9 mouse cellular contexts compared by ENCODE assay signal in the genomic region with DNA sequence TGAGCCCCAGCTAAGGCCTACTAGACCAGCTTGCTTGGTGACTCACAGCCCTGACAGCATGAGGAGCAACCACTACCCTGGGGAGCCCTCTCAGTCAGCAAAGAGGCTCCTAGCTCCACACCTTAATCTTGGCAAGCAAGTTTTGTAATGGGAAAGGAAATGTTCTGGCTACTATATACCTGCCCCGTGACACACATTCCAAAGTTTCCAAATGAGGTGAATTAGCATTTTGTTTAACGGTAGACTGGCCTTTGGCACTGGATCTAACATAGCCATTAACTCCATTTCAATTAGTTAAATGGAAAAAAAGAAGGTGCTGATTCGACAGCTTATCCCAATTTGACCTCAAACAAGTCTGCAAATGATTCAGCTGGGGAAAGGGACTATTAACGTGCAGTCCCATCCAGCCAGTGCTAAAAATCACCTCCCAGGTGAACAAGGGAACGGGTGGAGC. TPM values are rescaled to one million over a fixed set of nuclear protein-coding genes. Genes with fewer than 3 reads are reported as not detected.
DNase-seq lines count a peak whose midpoint lies in the region; ATAC-seq and TF ChIP-seq lines count a peak whose summit lies in the region.
"Had no signal": no experiment of that assay in that cellular context is flagged by ENCODE, and none has a peak within 500 bp of the region (broad histone marks: within the 10 kb centered on the region; RNA-seq: fewer than 3 reads in every experiment).

No protein-coding gene starts in this region.

- no peak for TF ChIP-seq CTCF in bone marrow macrophage, adult 2 months (IDR thresholded peaks at IDR 0.05; ENCODE audit: low read depth, low read length)
- no peak for TF ChIP-seq CTCF in hindbrain, postnatal 0 days (IDR thresholded peaks at IDR 0.05; ENCODE audit: low read depth)

- 66% methylated on average over 5 of the region's 5 CpGs for WGBS in hindbrain, postnatal 0 days
- WGBS in liver, embryonic 15.5 days (ENCODE audit: insufficient replicate concordance): 73% methylated on average over 5 of the region's 5 CpGs

- DNase-seq in CD4-positive, CD25-positive, alpha-beta regulatory T cell, adult 2 months (ENCODE audit: low read depth, low spot score): peak; percentile 16
- no peak for DNase-seq in hindbrain, postnatal 0 days (ENCODE audit: low spot score)
- no peak for DNase-seq in thymus, postnatal 25 days
- DNase-seq in ovary, postnatal 36 days (ENCODE audit: low spot score): no peak
- no peak for DNase-seq in urinary bladder, adult 18-20 months (ENCODE audit: low spot score in 2 of 2)
- DNase-seq: cerebellum, adult 9-11 months had no signal

- TF ChIP-seq POLR2A in bone marrow macrophage, adult 2 months (IDR thresholded peaks at IDR 0.05; ENCODE audit: borderline replicate concordance, low read depth, low read length): no peak

- H3K9ac ChIP-seq in hindbrain, postnatal 0 days (replicated peaks; ENCODE audit: low read length): no peak overlapping the region
- no peak overlapping the region for H3K9ac ChIP-seq in liver, embryonic 15.5 days

- peaks cover 28% of the 10 kb centered on the region for H3K36me3 ChIP-seq in hindbrain, postnatal 0 days (ENCODE audit: insufficient read depth, low read length)
- peaks cover 30% of the 10 kb centered on the region for H3K36me3 ChIP-seq in liver, embryonic 15.5 days (replicated peaks)

- H3K27me3 ChIP-seq in hindbrain, postnatal 0 days (ENCODE audit: insufficient read depth, low read length): no peaks in the 10 kb centered on the region
- H3K27me3 ChIP-seq in liver, embryonic 15.5 days: no peaks in the 10 kb centered on the region

- H3K4me1 ChIP-seq in bone marrow macrophage, adult 2 months (ENCODE audit: control insufficient read depth, insufficient read depth, low read length): peaks cover 5% of the 10 kb centered on the region
- peaks cover 9% of the 10 kb centered on the region; the same call in 1 of the 2 replicates for H3K4me1 ChIP-seq in hindbrain, postnatal 0 days (ENCODE audit: insufficient read depth, low read length)
- H3K4me1 ChIP-seq in liver, embryonic 15.5 days (replicated peaks): peaks cover 21% of the 10 kb centered on the region

- no peak for ATAC-seq in CD4-positive, CD25-positive, alpha-beta regulatory T cell, adult 4 months
- no peak for ATAC-seq in hindbrain, postnatal 0 days
- ATAC-seq in liver, embryonic 15.5 days (ENCODE audit: insufficient read depth): no peak

- H3K4me2 ChIP-seq in hindbrain, postnatal 0 days (ENCODE audit: low read depth, low read length): peak overlapping the region; percentile 80
- 0 out of 2 replicates have a peak overlapping the region, but pooled peaks have one; percentile 2 for H3K4me2 ChIP-seq in liver, embryonic 15.5 days

- peak overlapping the region; percentile 47 for H3K4me3 ChIP-seq in bone marrow macrophage, adult 2 months (ENCODE audit: insufficient read depth, low read length)
- peak overlapping the region; percentile 78 for H3K4me3 ChIP-seq in hindbrain, postnatal 0 days (ENCODE audit: low read length)
- H3K4me3 ChIP-seq in liver, embryonic 15.5 days (replicated peaks): no peak overlapping the region

- H3K27ac ChIP-seq in bone marrow macrophage, adult 2 months (ENCODE audit: insufficient read depth, low read depth, low read length): no peak overlapping the region
- no peak overlapping the region for H3K27ac ChIP-seq in hindbrain, postnatal 0 days
- no peak overlapping the region for H3K27ac ChIP-seq in liver, embryonic 15.5 days (replicated peaks)

- no peaks in the 10 kb centered on the region for H3K9me3 ChIP-seq in hindbrain, postnatal 0 days (ENCODE audit: low read length)
- no peaks in the 10 kb centered on the region for H3K9me3 ChIP-seq in liver, embryonic 15.5 days (replicated peaks)

RNA-seq across cellular contexts. Expression of a gene that starts 1.2 kb away (rescaled TPM):
- 1 to 10 TPM; 7.6 to 8.2 TPM for polyA plus RNA-seq in CD4-positive, CD25-positive, alpha-beta regulatory T cell, adult 4 months (2017; shearing (Covaris generic))
- polyA plus RNA-seq in bone marrow macrophage, adult 2 months (2012; ENCODE audit: insufficient read depth, insufficient read length, missing spikeins): 11.0 and 12.6 TPM in 2 replicates
- total RNA-seq in hindbrain, postnatal 0 days (2014; rRNA removed): 91.2 and 113 TPM in 2 replicates
- polyA plus RNA-seq in hindbrain, postnatal 0 days (2015; fragmentation: Nextera tagmentation; extraction: Ambion mirVana): 125 and 134 TPM in 2 replicates
- 11.8 and 13.1 TPM in 2 replicates for polyA plus RNA-seq in liver, embryonic 15.5 days (2015; fragmentation: Nextera tagmentation; extraction: Ambion mirVana)
